Mouse (Mus musculus) ES-Bruce4 (cell line): Measurements from ENCODE around the gene Ctsd. TPM values are rescaled to one million over a fixed set of nuclear protein-coding genes. Genes with fewer than 3 reads are reported as not detected.

Experiments
- H3K27ac ChIP-seq: 2 replicates; pipeline ENCODE4 v1.5.1; 2012; ENCODE audit warnings: low read length, inconsistent platforms; ENCODE audit not compliant: insufficient read depth
- H3K27me3 ChIP-seq: 2 replicates; pipeline ENCODE4 v1.6.1; 2012; ENCODE audit warnings: mild to moderate bottlenecking, low read length, inconsistent platforms; ENCODE audit not compliant: control insufficient read depth, poor library complexity, insufficient read depth, severe bottlenecking
- H3K36me3 ChIP-seq: 2 replicates; pipeline ENCODE4 v1.6.1; 2012; ENCODE audit warnings: inconsistent platforms, mild to moderate bottlenecking, low read length, moderate library complexity; ENCODE audit not compliant: control insufficient read depth, poor library complexity, insufficient read depth, severe bottlenecking
- H3K4me1 ChIP-seq: one replicate; pipeline ENCODE4 v1.8.1; 2011; ENCODE audit warnings: low read length; ENCODE audit not compliant: control insufficient read depth, insufficient read depth
- H3K4me3 ChIP-seq: 2 replicates; pipeline ENCODE4 v1.5.1; 2011; ENCODE audit warnings: low read depth, mild to moderate bottlenecking, low read length
- H3K9ac ChIP-seq: 2 replicates; pipeline ENCODE4 v1.6.1; 2012; ENCODE audit warnings: low read depth, mild to moderate bottlenecking, inconsistent platforms; ENCODE audit not compliant: poor library complexity, severe bottlenecking
- H3K9me3 ChIP-seq: replicated peaks from 2 replicates; pipeline ENCODE4 v1.6.1; 2012; ENCODE audit warnings: mild to moderate bottlenecking, low read length, inconsistent platforms; ENCODE audit not compliant: control insufficient read depth, poor library complexity, insufficient read depth, severe bottlenecking
- CTCF ChIP-seq: IDR thresholded peaks from one replicate; pipeline ENCODE4 v1.8.1; 2011; ENCODE audit warnings: low read depth, low read length
- EP300 ChIP-seq: IDR thresholded peaks from 2 replicates; pipeline ENCODE4 v1.6.1; 2011; ENCODE audit warnings: low read depth, low read length; ENCODE audit not compliant: insufficient read depth
- POLR2A ChIP-seq: IDR thresholded peaks from one replicate; pipeline ENCODE4 v1.8.1; 2011; ENCODE audit warnings: low read length; ENCODE audit not compliant: insufficient read depth
- polyA plus RNA-seq: library from polyadenylated mRNA; stranded (reverse); fragments of >200 nt; gene quantifications from 2 replicates; pipeline ENCODE4 v1.2.4, GENCODE M21; 2011; ENCODE audit warnings: low read depth; ENCODE audit not compliant: missing spikeins, insufficient read depth, insufficient read length

The Ctsd gene
- polyA plus RNA-seq, 1 experiment = 248 TPM

- Histone ChIP-seq H3K36me3 (peaks cover 54% of the 10 kb centered on the region), H3K4me1 (no peaks in the 10 kb centered on the region)
- TF ChIP-seq EP300 = no peak
- no peak for TF ChIP-seq POLR2A
- no peak for TF ChIP-seq CTCF
These were observed 5.3 kb downstream of the Ctsd start, which contains the start of gene Gm49369 for GRCm38 (mm10) chr7:142382567-142382966. Gene Gm49369 (minus strand): TSS chr7:142382667.

GRCm38 (mm10) chr7:142381175-142381574 lies 6.7 kb downstream of the Ctsd start:
- H3K9ac ChIP-seq = no peak overlapping the region
- H3K4me1 ChIP-seq = no peaks in the 10 kb centered on the region
- no peaks in the 10 kb centered on the region for H3K9me3 ChIP-seq
- no peak overlapping the region for H3K27ac ChIP-seq
- no peak for TF ChIP-seq EP300
- TF ChIP-seq CTCF = no peak
- no peak for TF ChIP-seq POLR2A
- H3K4me3 ChIP-seq = no peak overlapping the region
- H3K36me3 ChIP-seq = peaks cover 66% of the 10 kb centered on the region
- H3K27me3 ChIP-seq = no peaks in the 10 kb centered on the region

More at GRCm38 (mm10) chr7:142382567-142382966, 5.3 kb downstream of the Ctsd start, which contains the start of gene Gm49369:
- no peaks in the 10 kb centered on the region for H3K27me3 ChIP-seq
- H3K9ac ChIP-seq = no peak within 1 kb of the TSS
- no peak within 1 kb of the TSS for H3K4me3 ChIP-seq
- no peak within 1 kb of the TSS for H3K27ac ChIP-seq
- no peaks in the 10 kb centered on the region for H3K9me3 ChIP-seq

- H3K27ac ChIP-seq = no peak overlapping the region
- no peak for TF ChIP-seq EP300
- TF ChIP-seq POLR2A = no peak
- no peak for TF ChIP-seq CTCF
- peaks cover under 1% of the 10 kb centered on the region for H3K4me1 ChIP-seq
- H3K36me3 ChIP-seq = peaks cover 50% of the 10 kb centered on the region
- no peaks in the 10 kb centered on the region for H3K27me3 ChIP-seq
- H3K9me3 ChIP-seq = no peaks in the 10 kb centered on the region
- no peak overlapping the region for H3K4me3 ChIP-seq
- H3K9ac ChIP-seq = no peak overlapping the region
These were observed 8.7 kb downstream of the Ctsd start for GRCm38 (mm10) chr7:142379186-142379585.

- Histone ChIP-seq H3K36me3 (peaks cover 33% of the 10 kb centered on the region), H3K4me1 (peaks cover 4% of the 10 kb centered on the region), H3K9me3 (no peaks in the 10 kb centered on the region), H3K9ac (no peak overlapping the region), H3K4me3 (no peak overlapping the region), H3K27me3 (no peaks in the 10 kb centered on the region), H3K27ac (no peak overlapping the region)
- TF ChIP-seq POLR2A (no peak), EP300 (no peak), CTCF (no peak)
These were observed 10.5 kb downstream of the Ctsd start for GRCm38 (mm10) chr7:142377233-142377925.

GRCm38 (mm10) chr7:142376096-142376495 lies 11.7 kb downstream of the Ctsd start:
- Histone ChIP-seq H3K4me1 (peaks cover 4% of the 10 kb centered on the region), H3K27me3 (no peaks in the 10 kb centered on the region), H3K9me3 (no peaks in the 10 kb centered on the region), H3K27ac (no peak overlapping the region), H3K4me3 (no peak overlapping the region), H3K9ac (no peak overlapping the region), H3K36me3 (peaks cover 31% of the 10 kb centered on the region)
- TF ChIP-seq EP300 (no peak), CTCF (no peak), POLR2A (no peak)

GRCm38 (mm10) chr7:142375261-142375724 lies 12.5 kb downstream of the Ctsd start:
- Histone ChIP-seq H3K4me3 (no peak overlapping the region), H3K27me3 (no peaks in the 10 kb centered on the region), H3K9ac (no peak overlapping the region), H3K36me3 (peaks cover 23% of the 10 kb centered on the region), H3K9me3 (no peaks in the 10 kb centered on the region), H3K27ac (no peak overlapping the region), H3K4me1 (peaks cover 4% of the 10 kb centered on the region)
- no peak for TF ChIP-seq CTCF
- no peak for TF ChIP-seq EP300
- TF ChIP-seq POLR2A = no peak
